Comparison of ENCODE assay signal across 15 mouse cellular contexts in genomic region chr16:44484831-44485230, GRCm38 (mm10).
DNase-seq lines count a peak whose midpoint lies in the region; ATAC-seq and TF ChIP-seq lines count a peak whose summit lies in the region.
"Had no signal": no experiment of that assay in that cellular context is flagged by ENCODE, and none has a peak within 500 bp of the region (broad histone marks: within the 10 kb centered on the region; RNA-seq: fewer than 3 reads in every experiment).

No protein-coding gene starts in this region.

- no peak overlapping the region for H3K4me3 ChIP-seq in forebrain, embryonic 12.5 days (replicated peaks)
- H3K4me3 ChIP-seq in forebrain, embryonic 16.5 days (replicated peaks; ENCODE audit: low read length), result no peak overlapping the region
- H3K4me3 ChIP-seq in lung, embryonic 14.5 days (ENCODE audit: low read depth, low read length), result no peak overlapping the region
- H3K4me3 ChIP-seq in ES-E14 (ENCODE audit: insufficient read depth in 1 of 2, low read depth in 1 of 2, low read length in 2 of 2, poor library complexity in 1 of 2, severe bottlenecking in 1 of 2), result no peak overlapping the region
- H3K4me3 ChIP-seq in limb, embryonic 15.5 days, result no peak overlapping the region
- H3K4me3 ChIP-seq: erythroblast, embryonic 14.5 days; midbrain, embryonic 15.5 days had no signal

- H3K36me3 ChIP-seq in forebrain, embryonic 12.5 days (replicated peaks), result peaks cover 56% of the 10 kb centered on the region
- no peaks in the 10 kb centered on the region; the same call in 1 of the 2 replicates for H3K36me3 ChIP-seq in forebrain, embryonic 16.5 days (ENCODE audit: control insufficient read depth, insufficient read depth)
- H3K36me3 ChIP-seq in lung, embryonic 14.5 days (ENCODE audit: insufficient read depth), result peaks cover 61% of the 10 kb centered on the region
- H3K36me3 ChIP-seq in ES-E14 (ENCODE audit: control insufficient read depth, insufficient read depth, low read length, poor library complexity, severe bottlenecking), result no peaks in the 10 kb centered on the region; the same call in 1 of the 2 replicates
- H3K36me3 ChIP-seq in limb, embryonic 15.5 days, result peaks cover 65% of the 10 kb centered on the region

- H3K9me3 ChIP-seq in forebrain, embryonic 12.5 days, result no peaks in the 10 kb centered on the region
- H3K9me3 ChIP-seq in forebrain, embryonic 16.5 days (ENCODE audit: control insufficient read depth, low read length), result no peaks in the 10 kb centered on the region
- H3K9me3 ChIP-seq in lung, embryonic 14.5 days (ENCODE audit: low read depth, low read length), result no peaks in the 10 kb centered on the region
- H3K9me3 ChIP-seq in ES-E14 (ENCODE audit: control insufficient read depth, insufficient read depth, low read depth, low read length), result no peaks in the 10 kb centered on the region
- no peaks in the 10 kb centered on the region for H3K9me3 ChIP-seq in limb, embryonic 15.5 days
- H3K9me3 ChIP-seq: midbrain, embryonic 15.5 days had no signal

- peaks cover 27% of the 10 kb centered on the region for H3K4me1 ChIP-seq in forebrain, embryonic 12.5 days
- H3K4me1 ChIP-seq in forebrain, embryonic 16.5 days (replicated peaks; ENCODE audit: control insufficient read depth, insufficient read depth, low read length), result peaks cover 15% of the 10 kb centered on the region
- H3K4me1 ChIP-seq in lung, embryonic 14.5 days (ENCODE audit: insufficient read depth), result peaks cover 12% of the 10 kb centered on the region; the same call in 1 of the 2 replicates
- H3K4me1 ChIP-seq in ES-E14 (ENCODE audit: control insufficient read depth in 2 of 2, insufficient read depth in 2 of 2, low read length in 2 of 2, poor library complexity in 1 of 2), result peaks cover 0 to 2% of the 10 kb centered on the region in 2 experiments; a peak in 1 of 4 replicates
- H3K4me1 ChIP-seq in limb, embryonic 15.5 days, result peaks cover 32% of the 10 kb centered on the region

- H3K9ac ChIP-seq in forebrain, embryonic 12.5 days, result no peak overlapping the region
- no peak overlapping the region for H3K9ac ChIP-seq in forebrain, embryonic 16.5 days (replicated peaks; ENCODE audit: low read depth, low read length)
- no peak overlapping the region for H3K9ac ChIP-seq in lung, embryonic 14.5 days
- H3K9ac ChIP-seq in ES-E14 (ENCODE audit: insufficient read depth, low read depth, low read length, poor library complexity, severe bottlenecking), result no peak overlapping the region
- no peak overlapping the region for H3K9ac ChIP-seq in limb, embryonic 15.5 days
- H3K9ac ChIP-seq: liver, embryonic 14.5 days; midbrain, embryonic 15.5 days had no signal

- 88% methylated on average over 10 of the region's 10 CpGs for WGBS in forebrain, embryonic 12.5 days
- WGBS in forebrain, embryonic 16.5 days, result 81% methylated on average over 10 of the region's 10 CpGs
- 33% methylated on average over 10 of the region's 10 CpGs for WGBS in lung, embryonic 14.5 days
- 70% methylated on average over 10 of the region's 10 CpGs for WGBS in limb, embryonic 15.5 days

- H3K27ac ChIP-seq in forebrain, embryonic 12.5 days, result 0 out of 2 replicates have a peak overlapping the region, but pooled peaks have one; percentile 33
- H3K27ac ChIP-seq in forebrain, embryonic 16.5 days (ENCODE audit: low read length), result no peak overlapping the region
- peak overlapping the region; percentile 61; the same call in 1 of the 2 replicates for H3K27ac ChIP-seq in lung, embryonic 14.5 days (ENCODE audit: low read depth)
- no peak overlapping the region for H3K27ac ChIP-seq in ES-E14 (ENCODE audit: insufficient read depth, low read depth, low read length, poor library complexity, severe bottlenecking)
- H3K27ac ChIP-seq in limb, embryonic 15.5 days, result peak overlapping the region; percentile 76
- H3K27ac ChIP-seq: hindbrain, postnatal 0 days; liver, embryonic 14.5 days; macrophage; midbrain, embryonic 15.5 days had no signal

- peak; percentile 57 for DNase-seq in lung, embryonic 14.5 days
- DNase-seq in lung, postnatal 14 days, result no peak
- DNase-seq in ES-E14 (ENCODE audit: low read depth, low spot score), result no peak
- no peak for DNase-seq in urinary bladder, postnatal 4 days (ENCODE audit: low spot score in 2 of 2)
- no peak for DNase-seq in embryo, embryonic 9.5 days (ENCODE audit: extremely low spot score)
- DNase-seq: gastrocnemius, postnatal 25 days had no signal

- no peak for ATAC-seq in forebrain, embryonic 12.5 days (ENCODE audit: low FRiP score)
- no peak for ATAC-seq in forebrain, embryonic 16.5 days
- no peak for ATAC-seq in lung, embryonic 14.5 days (ENCODE audit: insufficient read depth)
- ATAC-seq in limb, embryonic 15.5 days (ENCODE audit: insufficient number of reproducible peaks, low FRiP score, low TSS enrichment, low read depth), result no peak
- ATAC-seq: hindbrain, postnatal 0 days had no signal

- peaks cover 3% of the 10 kb centered on the region for H3K27me3 ChIP-seq in forebrain, embryonic 12.5 days
- H3K27me3 ChIP-seq in forebrain, embryonic 16.5 days (replicated peaks; ENCODE audit: control insufficient read depth, insufficient read depth, low read length), result no peaks in the 10 kb centered on the region
- H3K27me3 ChIP-seq in lung, embryonic 14.5 days (ENCODE audit: insufficient read depth, low read length), result no peaks in the 10 kb centered on the region
- H3K27me3 ChIP-seq in limb, embryonic 15.5 days, result no peaks in the 10 kb centered on the region
- H3K27me3 ChIP-seq: midbrain, embryonic 15.5 days had no signal

- no peak overlapping the region for H3K4me2 ChIP-seq in forebrain, embryonic 12.5 days
- no peak overlapping the region for H3K4me2 ChIP-seq in forebrain, embryonic 16.5 days (ENCODE audit: low read length)
- H3K4me2 ChIP-seq in lung, embryonic 14.5 days, result no peak overlapping the region
- H3K4me2 ChIP-seq in limb, embryonic 15.5 days, result no peak overlapping the region
- H3K4me2 ChIP-seq: heart, embryonic 11.5 days; midbrain, embryonic 15.5 days had no signal

- TF ChIP-seq CTCF in lung, embryonic 14.5 days (IDR thresholded peaks at IDR 0.05; ENCODE audit: low read depth), result no peak

- in situ Hi-C loops in ES-E14 (cut with MboI; ENCODE audit: low sequenced_read_pairs in 2 of 2, unreplicated experiment in 2 of 2), result loop anchor here (10.0 kb wide), 1 partner anchor 210 kb away; no protein-coding TSS in a partner anchor

TF ChIP-seq in ES-E14, 5 proteins besides CTCF, POLR2A, EP300 and RAD21:
- TF ChIP-seq MAFK (IDR thresholded peaks at IDR 0.05; ENCODE audit: insufficient read depth, low read depth, low read length), result 0 out of 2 replicates have a peak, but pooled peaks have one; percentile 8
- no peak for TF ChIP-seq ZNF384 (IDR thresholded peaks at IDR 0.05; ENCODE audit: low read depth, low read length)

Comparison
In these comparisons a context has a peak if more than half of its experiments do, and no peak if none do; other contexts are left out.
1. H3K27ac ChIP-seq: peak in forebrain, embryonic 12.5 days (single experiment), lung, embryonic 14.5 days (single experiment) and limb, embryonic 15.5 days (single experiment); none in forebrain, embryonic 16.5 days (single experiment) and ES-E14 (single experiment).